Mouse (Mus musculus) lung, adult 2 months (tissue): ENCODE results near the gene Ttc41.

Experiments used
- CTCF ChIP-seq: fragments of 200-500 bp; IDR thresholded peaks from 2 replicates; pipeline ENCODE4 v1.5.1; 2011; ENCODE audit warnings: mild to moderate bottlenecking, low read length, control low read depth; ENCODE audit not compliant: insufficient read depth
- POLR2A ChIP-seq: fragments of 200-500 bp; IDR thresholded peaks from 2 replicates; pipeline ENCODE4 v1.6.1; 2011; ENCODE audit warnings: low read depth, mild to moderate bottlenecking, control low read depth, low read length, borderline replicate concordance; ENCODE audit errors: extremely low read depth

GRCm38 (mm10) chr10:86702312-86702920 lies 3.2 kb upstream of the Ttc41 start:
- no peak for TF ChIP-seq CTCF
- no peak for TF ChIP-seq POLR2A
